Mouse (Mus musculus) stomach, postnatal 0 days (tissue): ENCODE measurements around the gene Dip2b. TPM values are rescaled to one million over a fixed set of nuclear protein-coding genes. Genes with fewer than 3 reads are reported as not detected.
A peak's percentile ranks its signal among the peaks of the same experiment; 100 is the strongest.

Experiments used
- ATAC-seq: fragments of 200-750 bp; cut with Nextera tagmentation; 2 replicates; pipeline ENCODE4 v1.8.0; 2017; ENCODE audit not compliant: low FRiP score, low TSS enrichment
- DNase-seq: peaks from one replicate; pipeline ENCODE4 v3.0.0-alpha.2; 2016; ENCODE audit warnings: low spot score
- H3K27ac ChIP-seq: fragments of 300-500 bp; sonication (generic); replicated peaks from 2 replicates; pipeline ENCODE4 v1.5.1; 2014; ENCODE audit warnings: mild to moderate bottlenecking, control low read depth
- H3K27me3 ChIP-seq: fragments of 300-500 bp; sonication (generic); 2 replicates; pipeline ENCODE4 v1.6.1; 2014; ENCODE audit warnings: low read length; ENCODE audit not compliant: control insufficient read depth, insufficient read depth
- H3K36me3 ChIP-seq: fragments of 300-500 bp; sonication (generic); 2 replicates; pipeline ENCODE4 v1.6.1; 2014; ENCODE audit warnings: low read length, mixed read lengths; ENCODE audit not compliant: control insufficient read depth, insufficient read depth
- H3K4me1 ChIP-seq: fragments of 300-500 bp; sonication (generic); replicated peaks from 2 replicates; pipeline ENCODE4 v1.6.1; 2014; ENCODE audit warnings: antibody characterized with exemption; ENCODE audit not compliant: control insufficient read depth, insufficient read depth
- H3K4me2 ChIP-seq: fragments of 300-500 bp; sonication (generic); replicated peaks from 2 replicates; pipeline ENCODE4 v1.6.1; 2014; ENCODE audit warnings: low read depth, mild to moderate bottlenecking, control low read depth, moderate library complexity
- H3K4me3 ChIP-seq: fragments of 300-500 bp; sonication (generic); 2 replicates; pipeline ENCODE4 v1.5.1; 2014; ENCODE audit warnings: low read depth, low read length, control low read depth
- H3K9ac ChIP-seq: fragments of 300-500 bp; sonication (generic); 2 replicates; pipeline ENCODE4 v1.6.1; 2014; ENCODE audit warnings: mild to moderate bottlenecking, low read length, control low read depth, mixed read lengths
- H3K9me3 ChIP-seq: fragments of 300-500 bp; sonication (generic); 2 replicates; pipeline ENCODE4 v1.6.1; 2016; ENCODE audit warnings: low read length; ENCODE audit not compliant: control insufficient read depth
- CTCF ChIP-seq: IDR thresholded peaks from 2 replicates; pipeline ENCODE4 v1.5.1; 2016; ENCODE audit warnings: antibody characterized with exemption, low read depth, mild to moderate bottlenecking, moderate library complexity
- EP300 ChIP-seq: optimal IDR thresholded peaks from 2 replicates; pipeline ENCODE3; 2016; ENCODE audit warnings: antibody characterized with exemption
- WGBS: fragments of 180-500 bp; shearing (Covaris S2); extraction: QIAGEN DNeasy Blood & Tissue Kit; methylation state at CpG from one replicate; pipeline ENCODE4 v1.1.7; 2014; 5-methylcytosine and 5-hydroxymethylcytosine counted together
- polyA plus RNA-seq: library from polyadenylated mRNA; unstranded; fragments of >200 nt; fragmentation: Nextera tagmentation; extraction: Ambion mirVana; gene quantifications from 2 replicates; pipeline ENCODE4 v1.2.1, GENCODE M21; 2015

The Dip2b gene
- polyA plus RNA-seq, 1 experiment from 2014 or later: 5.2 TPM

- peak overlapping the region; percentile 27 for H3K4me2 ChIP-seq
- no peaks in the 10 kb centered on the region for H3K9me3 ChIP-seq
- TF ChIP-seq CTCF: no peak
- no peak for TF ChIP-seq EP300
- H3K27ac ChIP-seq: peak overlapping the region; percentile 65
- peaks cover 8% of the 10 kb centered on the region for H3K4me1 ChIP-seq
- DNase-seq (peak; percentile 40), ATAC-seq (peak; percentile 19; the same call in 1 of the 2 replicates)
- no peaks in the 10 kb centered on the region for H3K27me3 ChIP-seq
- no peak overlapping the region for H3K9ac ChIP-seq
- WGBS: 54% methylated on average over 9 of the region's 9 CpGs
- no peaks in the 10 kb centered on the region for H3K36me3 ChIP-seq
- H3K4me3 ChIP-seq: no peak overlapping the region
These were observed 3.6 kb downstream of the Dip2b start for GRCm38 (mm10) chr15:100042048-100042400.

- DNase-seq (no peak), ATAC-seq (no peak)
- Histone ChIP-seq H3K36me3 (no peaks in the 10 kb centered on the region; the same call in 1 of the 2 replicates), H3K4me2 (no peak overlapping the region), H3K4me3 (no peak overlapping the region), H3K27ac (no peak overlapping the region), H3K9me3 (no peaks in the 10 kb centered on the region), H3K9ac (no peak overlapping the region), H3K27me3 (no peaks in the 10 kb centered on the region), H3K4me1 (peaks cover 8% of the 10 kb centered on the region)
- TF ChIP-seq EP300 (no peak), CTCF (no peak)
- WGBS: 49% methylated on average over 6 of the region's 6 CpGs
These were observed 7.1 kb downstream of the Dip2b start for GRCm38 (mm10) chr15:100045576-100045975.

GRCm38 (mm10) chr15:100049496-100050087 is 11.1 kb downstream of the Dip2b start:
- H3K4me2 ChIP-seq: no peak overlapping the region
- H3K9ac ChIP-seq: no peak overlapping the region
- H3K36me3 ChIP-seq: no peaks in the 10 kb centered on the region; the same call in 1 of the 2 replicates
- TF ChIP-seq CTCF (no peak), EP300 (no peak)
- no peak overlapping the region for H3K4me3 ChIP-seq
- no peaks in the 10 kb centered on the region for H3K27me3 ChIP-seq
- H3K9me3 ChIP-seq: no peaks in the 10 kb centered on the region
- DNase-seq (no peak), ATAC-seq (no peak)
- no peak overlapping the region for H3K27ac ChIP-seq
- 73% methylated on average over 7 of the region's 7 CpGs for WGBS
- H3K4me1 ChIP-seq: 0 out of 2 replicates have a peak, but pooled peaks cover 2% of the 10 kb centered on the region

GRCm38 (mm10) chr15:100050940-100051339 is 12.5 kb downstream of the Dip2b start:
- Histone ChIP-seq H3K4me1 (0 out of 2 replicates have a peak, but pooled peaks cover under 1% of the 10 kb centered on the region), H3K9ac (no peak overlapping the region), H3K36me3 (no peaks in the 10 kb centered on the region; the same call in 1 of the 2 replicates), H3K27ac (no peak overlapping the region), H3K4me3 (no peak overlapping the region), H3K4me2 (no peak overlapping the region), H3K9me3 (no peaks in the 10 kb centered on the region), H3K27me3 (no peaks in the 10 kb centered on the region)
- DNase-seq: no peak
- TF ChIP-seq EP300: no peak
- TF ChIP-seq CTCF: no peak
- 66% methylated on average over 7 of the region's 7 CpGs for WGBS
- peak; percentile 70 for ATAC-seq

- no peak for TF ChIP-seq EP300
- no peak for TF ChIP-seq CTCF
- ATAC-seq: no peak
- WGBS: 60% methylated on average over 3 of the region's 3 CpGs
- H3K36me3 ChIP-seq: no peaks in the 10 kb centered on the region; the same call in 1 of the 2 replicates
- H3K4me1 ChIP-seq: no peaks in the 10 kb centered on the region
- H3K9ac ChIP-seq: no peak overlapping the region
- H3K4me2 ChIP-seq: no peak overlapping the region
- no peaks in the 10 kb centered on the region for H3K9me3 ChIP-seq
- no peak for DNase-seq
- no peak overlapping the region for H3K4me3 ChIP-seq
- no peaks in the 10 kb centered on the region for H3K27me3 ChIP-seq
- H3K27ac ChIP-seq: no peak overlapping the region
These were observed 14.3 kb downstream of the Dip2b start for GRCm38 (mm10) chr15:100052726-100053125.

GRCm38 (mm10) chr15:100056397-100056908 is 18.0 kb downstream of the Dip2b start:
- Histone ChIP-seq H3K9ac (no peak overlapping the region), H3K36me3 (no peaks in the 10 kb centered on the region), H3K27ac (no peak overlapping the region), H3K4me2 (no peak overlapping the region), H3K4me3 (no peak overlapping the region), H3K4me1 (no peaks in the 10 kb centered on the region), H3K27me3 (no peaks in the 10 kb centered on the region), H3K9me3 (no peaks in the 10 kb centered on the region)
- TF ChIP-seq EP300 (no peak), CTCF (no peak)
- 65% methylated on average over 7 of the region's 7 CpGs for WGBS
- ATAC-seq: peak; percentile 59
- DNase-seq: peak; percentile 33
